Mouse (Mus musculus): ENCODE measurements around the gene Hormad1.
"Not testable (repeated sequence)": the region's sequence is repeated elsewhere in the genome, so short reads cannot be mapped to it uniquely, and the experiment has no call there.

Hormad1 gene

GRCm38 (mm10) chr3:95561826-95562225 lies 2.3 kb downstream of the Hormad1 start:
- no peak for DNase-seq (ENCODE audit: low read depth, low spot score)

DNA sequence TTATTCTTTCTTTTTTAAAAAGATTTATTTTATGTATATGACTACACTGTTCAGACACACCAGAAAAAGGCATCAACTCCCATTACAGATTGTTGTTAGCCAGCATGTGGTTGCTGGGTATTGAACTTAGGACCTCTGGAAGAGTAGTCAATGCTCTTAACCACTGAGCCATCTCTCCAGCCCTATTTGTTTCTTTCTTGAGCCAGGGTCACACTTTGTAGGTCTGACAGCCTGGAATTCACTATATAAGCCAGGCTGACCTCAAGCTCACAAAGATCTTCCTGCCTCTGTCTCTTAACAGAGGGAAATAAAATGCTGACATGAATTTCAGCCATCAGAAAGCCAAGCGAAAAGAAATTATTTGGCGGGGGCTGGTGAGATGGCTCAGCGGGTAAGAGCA lies 10.1 kb downstream of the Hormad1 start:
- DNase-seq (ENCODE audit: low read depth, low spot score): no peak

- DNase-seq (ENCODE audit: low read depth, low spot score): no peak
Measured at GRCm38 (mm10) chr3:95587754-95588603, 28.5 kb downstream of the Hormad1 start.

- DNase-seq (ENCODE audit: low read depth, low spot score): peak; percentile 99
Measured at GRCm38 (mm10) chr3:95588604-95589086, 29.2 kb downstream of the Hormad1 start, which contains the start of gene Golph3l. Gene Golph3l (plus strand): TSS chr3:95588934.

GRCm38 (mm10) chr3:95598734-95599133 lies 39.3 kb downstream of the Hormad1 start:
- DNase-seq (ENCODE audit: low read depth, low spot score): no peak

DNA sequence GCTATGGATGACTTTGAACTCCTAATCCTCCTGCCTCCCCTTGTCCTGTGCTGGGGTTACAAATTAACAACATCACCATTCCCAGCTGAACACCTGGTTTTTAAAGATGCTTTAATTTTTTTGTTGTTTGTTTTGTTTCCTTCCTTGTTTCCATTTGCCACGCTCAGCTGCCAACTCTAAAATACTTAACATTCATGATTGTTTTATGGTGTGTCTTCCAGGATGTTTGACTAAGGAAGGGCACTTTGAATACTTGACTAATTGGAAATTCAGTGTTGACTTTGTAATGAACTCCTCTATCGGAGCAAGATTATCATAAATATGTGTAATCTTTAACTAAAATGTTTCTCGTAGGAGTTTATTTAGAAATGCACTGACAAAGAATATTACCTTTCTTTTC lies 41.8 kb downstream of the Hormad1 start:
- DNase-seq (ENCODE audit: low read depth, low spot score): no peak

DNA sequence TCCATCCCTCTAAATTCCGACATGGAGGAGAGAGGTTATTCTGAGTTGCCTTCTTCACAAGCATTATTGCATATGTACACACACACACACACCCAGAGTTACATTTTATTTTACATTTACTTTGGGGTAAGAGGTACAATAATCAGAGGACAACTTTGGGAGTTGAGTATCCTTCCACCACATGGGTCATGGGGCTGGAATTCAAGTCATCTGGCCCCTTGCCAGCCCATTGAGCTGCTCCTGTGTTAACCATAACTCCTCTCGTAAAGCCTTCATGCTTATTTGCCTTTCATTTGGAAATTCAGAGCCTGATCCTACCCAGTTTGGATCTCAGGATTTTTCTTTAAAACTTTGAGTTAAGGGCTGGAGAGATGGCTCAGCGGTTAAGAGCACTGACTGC lies 46.6 kb downstream of the Hormad1 start:
- no peak for DNase-seq (ENCODE audit: low read depth, low spot score)

DNA sequence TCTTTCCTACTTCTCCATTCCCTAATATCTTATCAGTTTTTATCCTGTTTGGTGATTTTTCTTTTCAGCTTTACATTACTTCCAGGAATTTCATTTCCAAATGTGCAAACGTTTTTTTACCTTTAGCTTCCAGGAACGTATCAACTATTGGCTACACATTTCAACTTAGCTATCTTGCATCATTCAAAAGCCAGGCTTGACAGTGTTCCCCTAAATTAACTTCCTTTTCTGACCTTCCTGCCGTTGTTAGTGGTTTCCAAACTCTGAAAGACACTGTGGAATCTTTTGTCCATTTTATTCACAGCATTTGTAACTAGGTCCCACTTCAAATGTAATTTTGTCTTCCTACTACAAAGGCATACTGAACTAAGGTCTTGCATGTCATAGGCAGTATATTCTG lies 49.7 kb downstream of the Hormad1 start:
- DNase-seq (ENCODE audit: low read depth, low spot score): no peak

- DNase-seq (ENCODE audit: low read depth, low spot score): no peak
Measured at GRCm38 (mm10) chr3:95613996-95614395, 54.5 kb downstream of the Hormad1 start.

GRCm38 (mm10) chr3:95618511-95618910 lies 59.0 kb downstream of the Hormad1 start:
- DNase-seq (ENCODE audit: low read depth, low spot score): no peak

DNA sequence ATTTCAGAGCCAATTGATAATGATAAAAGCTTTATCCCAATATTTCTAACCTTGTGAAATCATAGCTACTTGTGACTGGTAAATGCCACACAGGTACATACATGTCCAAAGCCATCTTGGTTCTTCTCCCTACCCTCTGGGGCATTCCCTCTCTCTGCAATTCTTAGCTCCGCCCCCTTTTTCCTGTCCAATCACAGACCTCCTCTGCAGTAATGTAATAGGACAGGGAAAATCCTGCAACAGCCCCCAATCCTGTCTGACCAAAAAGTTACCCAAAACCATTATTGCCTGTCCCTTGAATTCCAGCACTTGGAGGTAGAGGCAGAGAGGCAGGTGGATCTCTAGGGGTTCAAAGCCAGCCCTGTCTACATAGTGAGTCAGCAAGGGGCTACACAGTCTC lies 61.8 kb downstream of the Hormad1 start:
- DNase-seq (ENCODE audit: low read depth, low spot score): no peak

GRCm38 (mm10) chr3:95622421-95622820 lies 62.9 kb downstream of the Hormad1 start:
- not testable (repeated sequence) for DNase-seq (ENCODE audit: low read depth, low spot score)

DNA sequence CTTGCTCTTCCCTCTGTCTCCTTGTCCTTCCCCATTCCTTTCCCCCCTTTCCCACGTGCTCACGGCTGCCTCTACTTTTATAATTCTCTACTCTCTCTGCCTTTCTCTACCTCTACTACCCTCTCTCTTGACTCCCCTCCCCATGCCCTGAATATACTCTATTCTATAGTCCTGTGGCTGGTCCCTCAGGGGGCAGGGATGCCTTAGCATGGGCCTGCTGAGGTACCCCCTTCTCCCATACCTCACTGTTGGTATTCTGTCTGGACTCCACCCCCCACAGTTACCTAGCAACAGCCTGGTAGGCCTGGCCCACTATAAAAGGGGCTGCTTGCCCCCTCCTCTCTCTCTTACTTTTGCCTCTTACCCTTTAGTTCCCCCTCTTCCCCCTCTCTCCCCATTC lies 64.1 kb downstream of the Hormad1 start:
- DNase-seq (ENCODE audit: low read depth, low spot score): no peak

DNA sequence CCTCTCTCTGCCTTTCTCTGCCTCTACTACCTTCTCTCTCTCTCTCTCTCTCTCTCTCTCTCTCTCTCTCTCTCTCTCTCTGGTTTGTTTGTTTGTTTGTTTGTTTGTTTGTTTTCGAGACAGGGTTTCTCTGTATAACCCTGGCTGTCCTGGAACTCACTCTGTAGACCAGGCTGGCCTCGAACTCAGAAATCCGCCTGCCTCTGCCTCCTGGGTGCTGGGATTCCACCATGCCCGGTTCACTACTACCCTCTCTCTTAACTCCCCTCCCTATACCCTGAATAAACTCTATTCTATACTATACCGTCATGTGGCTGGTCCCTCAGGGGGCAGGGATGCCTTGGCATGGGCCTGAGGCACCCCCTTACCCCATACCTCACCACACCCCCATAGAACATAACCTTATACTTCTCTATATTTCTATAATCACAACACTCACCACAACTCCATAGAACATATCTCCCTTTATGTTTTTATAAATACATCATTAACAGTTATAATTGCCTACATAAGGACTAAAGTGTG lies 64.6 kb downstream of the Hormad1 start:
- DNase-seq (ENCODE audit: low read depth, low spot score): not testable (repeated sequence)

GRCm38 (mm10) chr3:95624628-95625503 lies 65.4 kb downstream of the Hormad1 start, which contains the start of gene Ensa:
Gene Ensa (plus strand): TSS chr3:95624993.
- DNase-seq (ENCODE audit: low read depth, low spot score): peak; percentile 100

DNA sequence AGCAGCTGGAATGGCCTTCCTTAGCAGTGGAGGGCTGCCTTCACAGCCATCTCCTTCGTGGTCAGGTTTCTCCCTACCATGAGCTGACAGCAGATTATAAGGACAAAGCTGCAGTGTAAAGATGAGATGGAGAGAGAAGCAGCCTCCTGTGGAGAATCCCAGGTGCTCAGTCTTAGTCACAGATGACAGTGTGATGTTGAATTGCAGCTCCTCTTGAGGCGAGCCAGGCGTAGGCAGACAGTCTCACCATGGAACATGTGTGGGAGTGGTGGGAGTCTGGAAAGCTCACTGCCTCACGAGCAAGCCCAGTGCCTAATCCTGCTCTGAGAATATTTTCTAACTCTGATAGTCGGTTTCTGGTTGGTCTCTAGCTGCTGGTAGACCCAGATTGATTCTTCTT lies 68.3 kb downstream of the Hormad1 start:
- DNase-seq (ENCODE audit: low read depth, low spot score): peak; percentile 95

DNA sequence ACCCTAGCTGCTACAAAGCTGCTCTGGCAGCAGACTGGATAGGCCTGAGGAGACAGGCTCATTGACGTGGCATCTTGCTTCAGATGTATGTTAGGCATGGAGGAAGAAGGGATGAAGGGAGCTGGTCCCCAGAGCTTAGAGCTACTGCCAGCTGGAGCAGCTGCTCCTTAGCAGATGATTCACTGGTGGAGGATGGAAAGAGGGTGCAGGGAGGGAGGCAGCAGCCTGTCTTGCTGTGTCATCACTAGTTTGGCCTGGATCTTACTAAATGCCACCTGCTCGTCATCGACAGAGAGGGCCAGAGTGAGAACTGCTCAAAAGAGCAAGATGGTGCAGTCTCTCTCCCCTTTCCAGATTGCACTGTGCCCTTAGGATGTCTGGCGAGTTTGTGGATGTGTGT lies 70.3 kb downstream of the Hormad1 start:
- peak; percentile 96 for DNase-seq (ENCODE audit: low read depth, low spot score)

- no peak for DNase-seq (ENCODE audit: low read depth, low spot score)
Measured at GRCm38 (mm10) chr3:95630856-95631255, 71.4 kb downstream of the Hormad1 start.

- no peak for DNase-seq (ENCODE audit: low read depth, low spot score)
Measured at GRCm38 (mm10) chr3:95631304-95631703, 71.8 kb downstream of the Hormad1 start.

GRCm38 (mm10) chr3:95632648-95633588 lies 73.4 kb downstream of the Hormad1 start:
- peak; percentile 52 for DNase-seq (ENCODE audit: low read depth, low spot score)

GRCm38 (mm10) chr3:95635636-95636035 lies 76.2 kb downstream of the Hormad1 start:
- no peak for DNase-seq (ENCODE audit: low read depth, low spot score)
